Mouse (Mus musculus): ENCODE results near the gene Glipr1. TPM values are rescaled to one million over a fixed set of nuclear protein-coding genes. Genes with fewer than 3 reads are reported as not detected.
"Not testable (repeated sequence)": the region's sequence is repeated elsewhere in the genome, so short reads cannot be mapped to it uniquely, and the experiment has no call there.

Gene Glipr1
- 24.9 and 30.2 TPM in 2 replicates for polyA plus RNA-seq (2012; rRNA removed)

DNA sequence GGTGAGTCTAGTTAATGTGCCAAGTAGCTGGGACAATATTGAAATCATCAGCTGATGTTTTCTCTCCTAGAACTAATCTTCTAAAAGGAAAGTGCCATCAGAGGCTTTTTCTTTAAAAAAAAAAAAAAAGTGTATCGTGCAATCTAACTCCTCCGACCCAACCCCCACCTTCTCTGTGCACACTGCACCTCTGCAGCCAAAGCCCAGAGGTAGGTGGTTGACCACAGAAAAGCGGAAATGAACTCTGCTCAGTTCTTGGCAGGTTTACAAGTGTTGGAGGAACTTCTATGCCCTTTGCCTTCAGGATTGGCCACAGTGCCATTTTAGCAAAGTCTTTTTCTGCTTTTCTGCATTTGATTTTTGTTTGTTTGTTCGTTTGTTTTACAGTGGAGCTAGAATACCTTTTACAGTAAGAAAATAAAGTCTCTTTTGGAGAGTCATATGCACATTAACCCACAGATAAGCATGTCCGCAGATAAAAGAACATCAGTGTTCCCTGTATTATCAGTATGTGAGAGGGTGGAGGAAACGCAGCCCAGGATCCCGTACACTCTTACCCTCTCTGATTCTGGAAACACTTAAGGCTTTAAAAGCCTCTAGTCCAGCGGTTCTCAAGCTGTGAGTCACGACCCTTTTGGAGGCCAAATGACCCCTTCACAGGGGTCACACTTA, at the start of gene Glipr1:
Gene Glipr1 (minus strand): TSS at position 88 of the 672 bp plus-strand sequence.
- WGBS, result 42% methylated on average over 9 of the region's 9 CpGs
- peak; percentile 31 for DNase-seq (ENCODE audit: low read depth, low spot score)

DNA sequence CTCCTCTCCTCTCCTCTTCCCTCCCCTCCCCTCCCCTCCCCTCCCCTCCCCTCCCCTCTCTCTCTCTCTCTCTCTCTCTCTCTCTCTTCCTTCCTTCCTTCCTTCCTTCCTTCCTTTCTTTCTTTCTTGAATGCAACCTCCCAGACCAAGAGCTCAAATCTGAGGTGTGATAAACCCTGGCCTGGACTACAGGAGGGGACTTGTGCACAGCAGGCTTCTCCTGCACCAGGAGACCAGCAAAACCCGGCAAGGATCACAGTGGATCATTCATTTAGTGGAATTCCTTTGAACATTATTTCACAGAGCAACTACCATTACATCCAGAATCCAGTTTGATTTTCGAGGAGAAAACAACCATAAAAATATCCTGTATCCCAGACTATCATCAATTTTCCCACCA, 49.5 kb upstream of the Glipr1 start:
- DNase-seq (ENCODE audit: low read depth, low spot score), result not testable (repeated sequence)
- WGBS, result 60% methylated on average over 2 of the region's 2 CpGs

DNA sequence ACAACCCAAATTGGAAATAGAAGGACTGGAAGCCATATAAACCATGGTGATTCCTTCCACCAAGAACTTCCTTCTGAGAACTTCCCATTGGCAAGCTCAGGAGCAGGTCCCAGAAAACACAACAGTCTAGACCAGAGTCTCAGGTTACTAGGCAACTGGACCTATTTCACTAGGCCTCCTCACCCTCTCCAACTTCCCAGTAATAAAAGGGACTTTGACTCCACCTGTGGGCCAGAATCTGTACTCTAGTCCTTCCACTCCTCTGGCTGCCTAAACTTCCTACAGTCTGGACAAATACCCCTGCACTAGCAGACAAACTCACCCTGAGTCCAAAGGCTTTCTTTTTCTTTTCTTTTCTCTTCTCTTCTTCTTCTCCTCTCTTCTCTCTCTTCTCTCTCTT, 48.8 kb upstream of the Glipr1 start:
- no peak for DNase-seq (ENCODE audit: low read depth, low spot score)

DNA sequence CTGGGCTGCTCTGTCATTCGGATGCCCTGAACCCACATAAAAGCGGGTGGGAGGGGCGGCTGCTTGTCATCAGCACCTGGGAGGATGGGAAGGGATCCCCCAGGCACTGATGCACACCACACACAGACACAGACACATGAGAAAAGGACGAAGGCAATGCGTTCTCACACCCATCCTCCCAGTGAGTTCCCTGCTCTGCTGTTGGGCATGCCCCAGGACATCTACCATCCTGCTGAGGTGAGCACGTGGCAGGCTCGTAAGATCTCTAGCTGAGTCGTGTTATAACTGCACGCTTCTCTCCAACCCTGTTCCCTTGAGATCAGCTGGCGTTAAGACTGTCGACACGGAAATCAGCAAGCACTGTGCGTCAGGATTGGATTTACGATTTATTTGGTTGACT, 41.9 kb upstream of the Glipr1 start:
- DNase-seq (ENCODE audit: low read depth, low spot score), result not testable (repeated sequence)
- WGBS, result 22% methylated on average over 14 of the region's 14 CpGs

DNA sequence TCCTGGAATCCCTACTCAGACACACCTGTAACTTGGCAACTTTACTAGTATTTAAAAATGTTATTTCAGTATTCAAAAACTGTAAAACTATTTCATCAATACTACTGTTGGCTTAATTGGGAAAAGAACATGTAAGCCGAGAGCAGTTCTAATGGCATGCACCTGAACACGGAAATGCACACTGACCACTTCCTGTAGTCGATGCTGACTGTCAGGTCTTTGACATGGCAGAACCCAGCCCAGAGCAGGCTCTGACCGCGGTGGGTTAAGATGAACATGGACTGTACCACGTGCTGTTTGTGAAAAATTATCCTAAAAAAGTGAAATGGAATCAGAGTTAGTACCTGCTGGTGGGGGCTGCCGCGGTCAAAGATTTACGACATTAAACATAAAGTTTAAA, 41.1 kb upstream of the Glipr1 start:
- WGBS, result 69% methylated on average over 9 of the region's 9 CpGs
- DNase-seq (ENCODE audit: low read depth, low spot score), result not testable (repeated sequence)

DNA sequence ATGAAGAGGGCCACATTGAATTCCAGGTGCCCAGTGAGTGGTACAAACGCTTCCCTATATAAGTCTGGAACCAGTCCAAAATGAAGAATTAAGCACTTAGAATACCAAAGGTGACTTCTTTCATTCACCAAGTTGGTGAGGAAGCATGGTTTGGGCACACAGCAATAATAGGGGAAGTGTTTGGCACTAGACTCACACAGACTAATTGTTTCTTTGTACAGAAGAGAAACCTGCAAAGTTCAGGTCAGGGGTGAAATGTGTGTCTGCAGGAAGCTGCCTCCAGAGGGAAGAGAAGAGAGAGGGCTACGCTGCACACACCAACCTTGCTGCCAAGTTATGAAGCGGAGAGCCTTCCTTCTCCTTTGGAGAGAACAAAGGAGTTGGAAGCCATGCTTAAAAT, 26.3 kb upstream of the Glipr1 start:
- 77% methylated on average over 3 of the region's 3 CpGs for WGBS
- DNase-seq (ENCODE audit: low read depth, low spot score), result not testable (repeated sequence)

DNA sequence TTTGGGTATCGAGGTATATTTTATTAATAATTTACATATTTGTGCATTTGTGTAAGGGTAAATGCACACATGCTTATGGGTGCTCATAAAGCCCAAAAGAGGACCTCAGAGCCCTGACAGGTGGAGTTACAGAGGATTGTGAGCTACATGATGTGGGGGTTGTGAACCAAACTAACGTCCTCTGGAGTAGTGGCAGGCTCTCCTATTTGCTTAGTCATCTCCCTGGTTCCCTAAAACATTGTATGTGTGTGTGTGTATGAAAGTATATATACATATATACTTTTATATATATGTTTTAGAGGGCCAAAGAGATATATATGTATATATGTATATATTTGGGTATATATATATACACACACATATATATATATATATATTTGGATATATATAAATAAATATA, 21.2 kb upstream of the Glipr1 start:
- 63% methylated on average over 2 of the region's 2 CpGs for WGBS
- no peak for DNase-seq (ENCODE audit: low read depth, low spot score)

DNA sequence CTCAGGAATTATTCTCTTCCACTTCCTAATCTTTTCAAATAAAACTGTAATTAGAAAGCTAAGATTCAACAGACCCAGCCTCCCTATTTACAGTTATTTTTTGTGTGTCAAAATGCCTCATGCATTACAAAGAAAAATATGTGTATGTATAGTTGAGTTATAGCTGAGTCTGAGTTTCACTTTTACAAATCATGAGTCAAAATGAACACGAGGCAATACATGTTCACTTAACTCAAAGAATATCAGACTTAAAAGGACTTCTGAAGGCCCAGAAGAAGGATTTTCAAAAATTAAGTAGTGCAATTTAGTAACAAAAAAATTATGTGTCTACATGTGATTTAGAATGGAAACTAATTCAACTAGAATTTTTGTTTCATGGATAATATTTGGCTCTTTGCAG, 7.1 kb upstream of the Glipr1 start:
- not testable (repeated sequence) for DNase-seq (ENCODE audit: low read depth, low spot score)
- WGBS, result 54% methylated on average over 1 of the region's 1 CpGs

DNA sequence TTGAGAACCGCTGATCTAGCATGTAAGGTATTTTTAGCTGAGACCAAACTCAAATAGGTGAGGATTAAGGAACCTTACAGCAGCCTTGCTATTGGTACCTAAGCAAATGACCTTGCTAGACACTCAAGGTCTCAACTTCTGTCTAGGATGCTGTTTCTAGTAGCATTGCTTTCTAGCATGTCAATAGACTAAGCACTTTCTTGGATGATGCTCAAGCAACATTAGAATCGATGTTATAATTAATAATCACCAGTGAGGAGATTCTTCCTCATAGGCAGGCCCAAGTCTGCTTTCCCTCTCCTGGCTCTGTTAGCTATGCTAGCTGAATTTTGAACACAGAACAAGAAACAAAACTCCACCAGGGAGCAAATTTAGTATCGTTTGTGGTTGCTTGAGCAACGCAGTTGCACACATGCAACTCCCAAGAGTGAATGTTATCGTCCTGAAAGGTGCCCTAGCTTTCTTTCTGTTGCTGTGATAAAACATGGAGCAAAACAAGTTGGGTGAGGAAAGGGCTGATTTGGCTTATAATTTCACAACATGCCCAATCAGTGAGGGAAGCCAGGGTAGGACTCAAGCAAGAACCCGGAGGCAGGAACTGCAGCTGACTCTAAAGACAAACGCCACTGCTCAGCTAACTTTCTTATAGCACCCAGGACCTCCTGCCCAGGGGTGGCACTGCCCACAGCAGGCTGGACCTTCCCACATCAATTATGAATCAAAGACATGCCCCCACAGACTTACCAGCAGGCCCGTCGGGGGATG, 493 bp downstream of the Glipr1 start:
- DNase-seq (ENCODE audit: low read depth, low spot score), result no peak
- 65% methylated on average over 9 of the region's 9 CpGs for WGBS

DNA sequence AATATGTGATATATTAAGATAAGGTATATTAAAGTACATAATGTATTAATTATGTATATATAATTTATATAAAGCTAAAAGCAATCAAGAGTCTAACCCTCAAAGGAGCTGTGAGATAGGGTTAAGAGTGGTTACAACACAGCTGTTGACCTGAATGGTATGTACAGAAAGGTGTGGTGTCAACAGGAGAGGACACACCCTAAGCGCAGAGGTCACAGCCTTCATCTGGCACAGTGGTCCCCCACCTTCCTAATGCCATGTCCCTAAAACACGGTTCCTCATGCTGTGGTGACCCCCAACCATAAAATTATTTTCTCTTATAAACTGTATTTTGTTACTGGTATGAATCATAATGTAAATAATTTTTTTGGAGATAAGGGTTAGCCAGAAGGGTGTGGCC, 1.1 kb downstream of the Glipr1 start:
- DNase-seq (ENCODE audit: low read depth, low spot score), result no peak
- 30% methylated on average over 2 of the region's 2 CpGs for WGBS

DNA sequence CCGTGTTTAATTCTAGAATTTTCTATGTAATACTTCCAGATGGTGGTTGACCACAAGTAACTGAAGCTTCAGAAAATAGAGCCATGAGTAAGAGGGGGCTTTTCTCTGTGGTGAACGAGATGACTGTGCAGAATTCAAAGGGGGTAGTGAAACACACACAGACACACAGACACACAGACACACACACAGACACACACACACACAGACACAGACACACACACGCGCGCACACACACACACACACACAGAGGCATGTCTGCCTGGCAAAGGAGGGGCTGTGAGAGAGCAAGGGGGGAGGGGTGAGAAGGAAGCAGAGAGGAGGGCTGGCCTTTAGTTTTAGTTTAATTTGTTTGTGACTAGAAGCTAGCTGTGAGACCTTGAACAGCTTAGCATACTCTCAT, 1.9 kb downstream of the Glipr1 start:
- WGBS, result 69% methylated on average over 5 of the region's 5 CpGs
- no peak for DNase-seq (ENCODE audit: low read depth, low spot score)

DNA sequence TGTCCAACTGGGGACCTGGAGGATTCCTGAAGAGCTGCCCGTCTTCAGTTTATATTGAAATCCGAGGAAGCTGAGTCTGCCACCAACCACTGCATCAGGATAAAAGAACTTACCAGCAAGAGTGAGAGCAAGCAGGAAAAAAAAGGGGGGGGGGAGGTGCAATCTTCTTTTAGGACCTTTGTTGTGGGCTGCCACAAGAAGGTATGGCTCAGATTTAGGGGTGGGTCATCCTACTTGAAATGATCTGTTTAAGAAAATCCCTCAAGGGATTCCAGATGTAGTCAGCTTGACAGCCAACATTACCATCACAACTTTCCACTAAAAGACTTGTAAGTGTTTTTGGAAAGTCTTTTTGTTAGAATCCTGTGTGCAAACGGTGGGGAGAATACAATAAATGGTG, 2.7 kb downstream of the Glipr1 start:
- WGBS, result 54% methylated on average over 3 of the region's 3 CpGs

DNA sequence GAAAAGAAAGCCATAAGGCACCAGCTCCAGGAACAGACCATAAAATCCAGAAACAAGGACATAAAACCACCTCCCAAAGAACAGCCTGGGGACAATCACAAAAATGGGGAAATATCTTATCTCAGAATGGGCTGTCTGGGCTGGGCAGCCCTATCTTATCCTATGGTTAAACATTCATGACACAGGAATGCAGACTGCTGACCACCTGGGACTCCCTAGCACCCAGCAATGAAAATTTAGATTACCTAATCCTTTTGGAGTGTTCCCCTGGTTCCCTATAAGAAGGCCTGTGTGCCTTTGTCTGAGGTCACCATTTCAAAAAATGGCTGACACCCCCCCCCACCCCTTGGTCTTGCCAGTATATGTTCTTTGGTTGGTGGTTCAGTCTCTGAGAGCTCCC, 4.8 kb downstream of the Glipr1 start:
- DNase-seq (ENCODE audit: low read depth, low spot score), result no peak

More for the DNA sequence above, 2.7 kb downstream of the Glipr1 start:
- DNase-seq (ENCODE audit: low read depth, low spot score), result no peak

DNA sequence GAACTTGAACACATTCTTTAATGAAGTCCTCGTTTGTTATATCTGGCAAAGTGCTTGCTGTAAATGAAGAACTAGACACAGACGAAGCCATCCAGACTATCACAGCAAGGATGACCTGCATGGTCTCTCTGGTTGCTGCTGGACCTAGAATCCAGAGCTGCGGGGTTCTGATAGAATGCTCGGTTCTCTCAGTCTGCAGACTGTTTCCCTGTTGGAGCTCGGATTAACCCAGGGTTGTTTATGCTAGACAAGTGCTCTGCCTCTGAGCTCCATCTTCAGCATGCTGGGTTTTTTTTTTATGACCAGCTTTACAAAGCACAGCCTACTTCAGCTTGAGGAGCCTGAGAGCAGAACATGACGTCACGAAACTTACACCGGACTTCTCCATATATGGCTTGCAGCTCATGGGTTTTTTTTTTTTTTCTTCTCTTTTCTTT, 5.5 kb downstream of the Glipr1 start:
- WGBS, result 18% methylated on average over 8 of the region's 8 CpGs
- DNase-seq (ENCODE audit: low read depth, low spot score), result no peak

DNA sequence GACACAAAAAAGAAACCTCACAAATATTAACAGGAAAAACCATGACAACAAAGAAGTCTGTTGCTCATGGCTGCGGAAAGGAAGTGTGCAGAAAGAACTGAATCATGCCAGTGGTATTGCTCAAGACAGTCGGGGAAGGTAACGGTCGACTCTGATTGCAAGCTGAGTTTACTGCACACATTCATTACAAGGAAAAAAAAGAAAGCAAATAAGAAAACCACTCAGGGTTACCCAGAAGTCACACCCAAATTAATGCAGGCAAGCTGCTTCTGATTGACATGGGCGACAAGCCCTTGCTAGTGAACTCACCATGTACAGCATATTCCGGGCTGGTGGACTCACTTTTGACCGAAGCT, 5.9 kb downstream of the Glipr1 start:
- 21% methylated on average over 7 of the region's 7 CpGs for WGBS
- DNase-seq (ENCODE audit: low read depth, low spot score), result no peak

DNA sequence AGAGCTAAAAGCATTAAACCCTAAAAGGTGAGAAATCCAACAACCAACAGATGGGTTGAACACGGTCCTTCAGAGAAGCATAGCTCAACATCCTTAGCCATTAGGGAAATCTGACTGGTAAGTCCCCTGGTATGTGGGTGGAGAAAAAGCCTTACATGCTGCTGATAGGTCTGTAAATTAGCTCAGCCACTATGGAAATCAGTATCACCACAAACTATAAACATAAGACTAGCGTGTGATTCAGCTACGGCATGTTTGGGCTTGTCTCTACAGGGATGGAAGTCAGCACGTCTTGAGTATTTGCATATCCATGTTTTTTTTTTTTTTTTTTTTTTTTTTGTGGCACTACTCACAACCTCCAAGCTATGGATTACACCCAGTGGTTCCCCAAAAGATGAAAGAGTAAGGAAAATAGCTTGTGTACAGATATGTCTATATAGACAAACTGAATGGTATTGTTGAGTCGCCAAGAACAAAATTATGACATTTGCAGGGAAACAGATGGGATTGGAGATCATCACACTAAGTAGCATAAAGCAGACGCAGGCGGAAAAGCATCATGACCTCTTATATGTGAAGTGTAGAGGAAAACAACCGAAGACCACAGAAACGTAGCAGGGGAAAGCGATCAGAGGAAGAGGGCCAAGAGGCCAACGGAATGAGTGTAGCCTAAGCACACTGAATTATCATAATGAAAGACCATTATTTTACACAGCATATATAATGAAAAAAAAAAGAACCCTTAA, 6.5 kb downstream of the Glipr1 start:
- 71% methylated on average over 11 of the region's 11 CpGs for WGBS
- no peak for DNase-seq (ENCODE audit: low read depth, low spot score)

DNA sequence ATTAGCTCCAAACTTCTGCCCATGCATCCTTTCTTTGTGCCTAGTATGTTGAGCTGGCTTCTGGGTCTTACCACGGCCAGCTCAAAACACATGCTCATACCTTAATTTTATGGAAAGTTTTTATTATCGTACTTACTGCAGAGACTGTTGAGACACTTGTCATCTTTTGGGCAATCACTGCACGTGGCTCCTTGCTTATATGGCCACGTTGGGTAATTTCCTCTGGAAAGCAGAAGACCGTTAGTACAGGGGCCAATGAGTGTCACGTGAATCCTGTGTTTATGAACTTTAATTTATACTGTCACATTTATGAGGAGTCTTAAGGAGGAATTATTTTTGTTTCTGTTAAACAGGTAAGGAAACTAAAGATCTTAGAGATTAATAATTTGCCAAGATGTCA, 16.0 kb downstream of the Glipr1 start:
- 71% methylated on average over 6 of the region's 6 CpGs for WGBS
- no peak for DNase-seq (ENCODE audit: low read depth, low spot score)

DNA sequence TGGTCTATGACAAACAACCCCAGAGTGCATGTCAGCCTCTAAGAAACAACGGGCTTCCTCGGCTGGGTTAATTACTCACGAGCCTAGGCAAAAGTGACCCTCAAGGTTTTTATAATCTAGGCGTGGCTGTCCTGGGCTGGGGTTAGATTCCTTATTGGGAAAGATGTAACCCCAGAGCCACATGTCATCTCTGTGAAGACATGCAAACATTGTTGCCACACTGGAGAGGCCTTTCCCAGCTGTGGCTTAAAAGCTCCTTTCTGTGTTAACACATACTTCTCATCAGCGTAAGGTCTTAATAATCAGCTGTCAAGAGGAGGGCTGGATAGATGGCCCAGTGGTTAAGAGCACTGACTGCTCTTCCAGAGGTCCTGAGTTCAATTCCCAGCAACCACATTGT, 19.4 kb downstream of the Glipr1 start:
- no peak for DNase-seq (ENCODE audit: low read depth, low spot score)
- 49% methylated on average over 5 of the region's 5 CpGs for WGBS

DNA sequence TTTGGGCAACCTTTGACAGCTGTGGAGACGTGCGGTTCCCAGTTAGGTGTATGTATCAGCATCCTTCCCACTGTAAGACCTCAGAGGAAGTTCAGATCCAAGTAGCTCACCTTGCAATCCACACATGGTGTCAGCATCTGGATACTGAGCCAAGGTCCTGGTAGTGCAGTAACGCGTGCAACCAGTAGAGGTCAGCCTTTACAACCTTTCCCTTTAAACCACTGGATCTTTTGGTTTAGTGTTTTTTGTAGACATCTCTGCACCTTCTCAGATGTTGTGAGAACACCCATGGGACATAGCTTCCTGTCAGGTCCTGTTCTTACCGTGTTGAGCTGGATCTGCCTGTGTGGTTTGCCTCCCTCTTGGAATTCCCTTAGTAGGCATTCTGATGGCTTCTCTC, 24.8 kb downstream of the Glipr1 start:
- no peak for DNase-seq (ENCODE audit: low read depth, low spot score)

DNA sequence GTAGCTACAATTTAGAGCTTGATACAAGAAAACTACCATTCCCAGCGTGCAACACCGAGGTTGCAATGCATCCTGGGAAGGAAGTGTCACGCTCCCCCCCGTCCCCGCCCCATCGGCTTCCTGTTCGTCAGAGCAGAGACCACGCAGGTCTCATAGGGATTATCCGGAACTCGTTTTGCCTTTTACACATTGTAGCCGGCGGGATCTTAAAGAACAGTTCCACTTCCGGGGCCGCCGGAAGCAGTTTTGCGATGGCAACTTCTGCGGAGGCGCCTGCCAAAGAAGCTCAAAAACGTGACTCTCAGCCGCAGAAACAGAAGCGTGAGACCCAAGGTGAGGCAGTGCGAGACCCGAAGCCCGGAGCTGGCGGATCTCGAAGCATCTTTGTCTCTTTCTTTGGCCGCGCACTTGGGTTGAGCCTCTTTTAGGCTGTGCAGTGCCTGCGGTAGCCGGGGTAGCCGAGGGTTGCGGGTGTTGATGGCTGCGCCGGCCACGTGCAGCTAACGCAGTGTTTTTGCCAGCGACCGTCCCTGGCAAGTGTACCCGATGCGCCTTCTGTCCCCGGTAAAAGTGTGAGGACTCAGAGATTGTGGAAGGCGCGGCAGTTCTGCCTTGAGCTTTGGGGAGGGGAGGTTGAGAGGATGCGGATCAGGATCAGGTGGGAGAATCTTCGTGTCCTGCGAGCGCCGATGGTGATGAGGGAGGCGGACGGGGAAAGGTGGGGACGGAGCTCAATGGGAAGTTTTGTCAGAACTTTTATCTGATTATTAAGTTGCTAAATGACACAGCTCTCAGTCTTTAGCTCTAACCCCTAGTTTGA, 29.7 kb downstream of the Glipr1 start, which contains the start of gene Krr1:
Gene Krr1 (plus strand): TSS at position 123 of the 820 bp plus-strand sequence.
- DNase-seq (ENCODE audit: low read depth, low spot score), result peak; percentile 92

More for the DNA sequence above, 24.8 kb downstream of the Glipr1 start:
- 28% methylated on average over 5 of the region's 5 CpGs for WGBS

More for the DNA sequence above, 29.7 kb downstream of the Glipr1 start, which contains the start of gene Krr1:
- WGBS, result under 1% methylated on average over 51 of the region's 51 CpGs
